Mouse (Mus musculus) adrenal gland, adult 8-10 months (tissue): ENCODE measurements around the gene Gm27029. TPM values are rescaled to one million over a fixed set of nuclear protein-coding genes. Genes with fewer than 3 reads are reported as not detected.
A peak's percentile ranks its signal among the peaks of the same experiment; 100 is the strongest.
"Not testable (repeated sequence)": the region's sequence is repeated elsewhere in the genome, so short reads cannot be mapped to it uniquely, and the experiment has no call there.

Experiments
- DNase-seq: peaks from one replicate; pipeline ENCODE4 v3.0.0; 2022
- total RNA-seq, 4 experiments: library from RNA; stranded (reverse); gene quantifications; 2 replicates each; pipeline ENCODE4 v1.2.4; 2022

The Gm27029 gene
- total RNA-seq, 4 experiments from 2014 or later, result 1.7 to 8.4 (median 5.6) TPM

DNA sequence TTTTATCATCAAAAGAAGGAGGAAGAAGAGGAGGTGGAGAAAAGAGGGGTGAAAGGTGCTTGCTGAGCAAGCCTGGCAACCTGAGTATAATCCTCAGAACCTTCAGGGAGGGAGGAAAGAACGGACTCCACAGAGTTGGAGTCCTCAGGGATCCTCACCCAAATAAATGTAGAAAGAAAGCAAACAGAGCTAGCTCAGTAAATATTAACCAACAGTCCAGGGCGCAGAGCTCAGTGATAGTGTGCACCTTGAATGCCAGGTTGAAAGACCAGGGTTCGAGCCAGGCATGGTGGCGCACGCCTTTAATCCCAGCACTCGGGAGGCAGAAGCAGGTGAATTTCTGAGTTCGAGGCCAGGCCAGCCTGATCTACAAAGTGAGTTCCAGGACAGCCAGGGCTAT, 31.0 kb upstream of the Gm27029 start:
- no peak for DNase-seq

DNA sequence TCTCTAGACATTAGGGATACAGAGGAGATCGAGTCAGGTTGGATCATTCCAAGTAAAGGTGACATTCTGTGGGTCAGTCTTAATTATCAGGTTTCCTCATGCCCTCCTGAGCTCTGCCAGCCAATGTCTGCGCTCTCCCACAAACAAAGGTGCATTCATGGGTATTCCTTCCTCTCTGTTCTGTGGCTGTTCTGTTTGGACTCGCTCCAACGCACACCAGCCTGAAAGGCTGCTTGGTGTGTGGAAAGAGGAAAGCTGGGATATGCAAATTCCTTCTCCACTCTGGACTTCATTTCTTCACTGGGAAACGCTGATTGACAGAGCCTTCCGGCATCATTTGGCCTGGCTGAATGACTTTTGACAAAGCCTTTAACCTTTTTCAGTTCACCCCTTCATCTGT, 30.1 kb upstream of the Gm27029 start:
- DNase-seq, result no peak

GRCm38 (mm10) chr11:101452093-101452774, 27.6 kb upstream of the Gm27029 start:
- DNase-seq, result no peak

DNA sequence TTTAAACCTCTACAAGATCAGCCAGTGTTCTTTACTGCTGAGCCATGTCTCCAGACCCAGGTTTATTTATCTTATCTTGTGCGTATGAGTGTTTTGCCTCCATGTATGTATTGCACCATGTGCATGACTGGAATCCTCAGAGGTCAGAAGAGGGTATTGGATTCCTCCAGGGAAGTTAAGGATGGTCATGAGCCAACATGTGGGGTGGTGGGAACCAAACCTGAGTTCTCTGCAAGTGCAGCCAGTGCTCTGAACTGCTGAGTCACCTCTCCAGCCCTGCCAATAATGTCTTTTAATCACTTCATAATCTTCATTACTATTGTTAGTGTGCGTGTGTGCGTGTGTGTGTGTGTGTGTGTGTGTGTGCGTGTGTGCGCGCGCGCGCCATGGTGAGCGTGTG, 26.9 kb upstream of the Gm27029 start:
- no peak for DNase-seq

- DNase-seq, result no peak
Observed at GRCm38 (mm10) chr11:101450394-101450793, 25.8 kb upstream of the Gm27029 start.

- not testable (repeated sequence) for DNase-seq
Observed at GRCm38 (mm10) chr11:101449596-101449995, 25.0 kb upstream of the Gm27029 start.

DNA sequence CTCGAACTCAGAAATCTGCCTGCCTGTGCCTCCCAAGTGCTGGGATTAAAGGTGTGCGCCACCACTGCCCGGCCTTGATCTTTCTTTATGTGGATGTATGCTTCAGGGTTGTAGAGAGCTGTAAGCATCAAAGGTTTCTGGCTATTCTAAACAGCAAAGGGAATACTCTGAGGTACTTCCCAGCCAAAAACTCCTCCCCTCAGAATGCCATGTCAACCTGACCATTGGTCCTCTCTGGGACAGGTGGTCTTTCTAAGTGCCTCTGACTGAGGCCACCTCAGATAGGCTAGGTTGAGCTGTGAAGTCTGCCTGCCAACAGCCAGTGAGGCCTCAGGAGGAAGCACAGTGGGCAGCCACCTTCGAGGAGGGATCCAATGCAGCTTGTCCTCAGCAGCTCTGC, 24.3 kb upstream of the Gm27029 start:
- DNase-seq, result no peak

DNA sequence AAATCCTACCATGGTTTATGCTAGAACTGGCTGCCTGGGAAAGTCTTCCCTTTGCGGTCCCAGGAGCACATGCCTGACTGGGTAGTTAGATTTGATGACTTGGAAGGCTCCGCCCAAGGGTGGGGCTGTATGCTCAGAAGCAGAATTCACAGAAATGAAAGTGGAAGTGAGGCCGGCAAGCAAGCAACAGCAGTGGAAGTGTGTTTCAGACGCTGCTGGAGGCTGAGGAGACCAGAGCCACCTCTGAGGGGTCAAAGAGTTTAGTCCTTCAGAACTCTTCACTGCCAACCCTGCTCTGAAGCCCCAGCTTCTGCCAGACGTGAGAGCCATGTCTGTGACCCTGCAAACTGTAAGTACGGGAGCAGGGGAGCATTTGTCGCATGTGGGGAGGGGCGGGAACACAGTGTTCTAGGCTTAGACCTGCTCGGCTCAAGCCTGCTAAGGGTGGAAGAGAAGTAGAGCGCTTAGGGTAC, 23.7 kb upstream of the Gm27029 start, which contains the start of gene Ifi35:
Gene Ifi35 (plus strand): TSS at position 134 of the 473 bp plus-strand sequence.
- peak; percentile 86 for DNase-seq

- no peak for DNase-seq
Observed at GRCm38 (mm10) chr11:101447786-101448185, 23.2 kb upstream of the Gm27029 start.

DNA sequence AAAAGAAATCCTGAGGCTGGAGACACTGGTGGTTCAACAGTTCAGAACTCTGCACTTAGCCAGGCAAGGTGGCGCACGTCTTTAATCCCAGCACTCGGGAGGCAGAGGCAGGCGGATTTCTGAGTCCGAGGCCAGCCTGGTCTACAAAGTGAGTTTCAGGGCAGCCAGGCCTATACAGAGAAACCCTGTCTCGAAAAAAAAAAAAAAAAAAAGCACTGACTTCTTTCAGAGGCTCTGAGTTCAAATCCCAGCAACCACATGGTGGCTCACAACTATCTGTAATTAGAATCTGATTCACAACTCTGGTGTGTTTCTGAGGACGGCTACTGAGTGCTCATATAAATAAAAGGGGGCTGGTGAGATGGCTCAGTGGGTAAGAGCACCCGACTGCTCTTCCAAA, 22.3 kb upstream of the Gm27029 start:
- not testable (repeated sequence) for DNase-seq

DNA sequence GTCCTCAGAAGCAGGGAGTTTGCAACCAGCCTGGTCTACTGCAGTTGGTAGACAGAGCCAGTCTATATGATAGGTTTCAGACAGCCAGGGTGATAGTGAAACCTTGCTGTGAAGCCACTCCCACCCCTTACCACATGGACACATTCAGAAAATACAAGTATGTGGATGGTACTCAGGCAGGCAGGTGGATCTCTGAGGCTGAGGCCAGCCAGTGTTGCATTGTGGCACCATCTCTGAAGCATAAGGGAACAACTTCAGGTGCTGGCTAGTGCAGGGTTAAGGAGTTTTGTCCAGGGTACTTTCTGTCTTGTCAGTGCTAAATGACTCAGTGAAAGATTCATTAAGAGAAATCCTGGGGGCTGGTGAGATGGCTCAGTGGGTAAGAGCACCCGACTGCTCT, 21.7 kb upstream of the Gm27029 start:
- DNase-seq, result no peak

GRCm38 (mm10) chr11:101442760-101443159, 18.2 kb upstream of the Gm27029 start:
- no peak for DNase-seq

DNA sequence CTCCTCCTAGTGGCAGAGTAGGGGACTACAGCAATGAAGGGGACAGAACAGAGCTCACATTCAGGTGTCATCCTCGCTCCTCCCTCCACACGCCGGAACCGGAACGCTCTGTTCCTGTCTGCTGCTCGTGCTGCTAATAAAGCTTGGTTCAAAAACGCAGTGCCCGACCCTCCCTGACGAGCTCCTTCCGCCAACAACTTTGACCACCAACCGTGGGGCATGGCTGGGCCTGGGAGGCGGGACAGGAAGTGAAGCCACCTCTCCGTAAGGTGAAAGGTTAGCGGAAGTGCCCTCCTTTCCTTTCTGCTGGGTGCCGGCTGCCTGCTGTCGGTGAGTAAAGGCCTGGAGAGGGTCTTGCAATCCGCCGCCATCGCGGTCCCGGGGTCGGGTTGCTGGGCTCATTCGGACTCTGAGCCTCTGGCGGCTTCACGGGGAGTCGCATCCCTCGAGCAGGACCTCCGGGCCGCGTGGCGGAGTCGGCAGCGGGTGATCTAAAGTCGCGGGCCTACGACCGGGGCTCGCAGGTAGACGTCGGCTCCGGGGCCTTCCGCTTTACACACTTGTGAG, 17.6 kb upstream of the Gm27029 start, which contains the start of gene Rpl27:
Gene Rpl27 (plus strand): TSS at position 172 of the 567 bp plus-strand sequence.
- peak; percentile 98 for DNase-seq

DNA sequence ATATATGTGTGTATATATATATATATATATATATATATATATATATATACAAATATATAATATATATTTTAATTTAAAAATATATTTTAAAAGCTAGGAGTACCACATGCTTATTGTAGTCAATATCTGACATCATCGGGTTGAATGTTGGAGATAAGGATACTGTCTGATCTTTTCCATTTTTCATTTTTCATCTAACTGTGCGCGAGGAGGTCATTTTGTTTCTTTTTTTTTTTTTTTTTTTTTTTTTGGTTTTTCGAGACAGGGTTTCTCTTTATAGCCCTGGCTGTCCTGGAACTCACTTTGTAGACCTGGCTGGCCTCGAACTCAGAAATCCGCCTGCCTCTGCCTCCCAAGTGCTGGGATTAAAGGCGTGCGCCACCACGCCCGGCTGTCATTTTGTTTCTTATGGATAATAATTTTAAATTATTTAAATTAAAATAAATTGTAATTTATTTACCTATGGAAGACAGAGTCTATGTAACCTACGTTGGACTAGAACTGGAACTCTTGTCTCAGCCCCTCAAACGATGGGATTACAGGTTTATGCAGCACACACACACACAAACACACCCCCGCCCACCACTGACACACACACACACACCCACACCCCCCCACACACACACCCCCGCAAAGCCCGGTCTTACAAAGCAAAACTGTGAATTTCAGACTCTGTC, 17.0 kb upstream of the Gm27029 start:
- not testable (repeated sequence) for DNase-seq

- not testable (repeated sequence) for DNase-seq
Observed at GRCm38 (mm10) chr11:101438006-101438405, 13.4 kb upstream of the Gm27029 start.

DNA sequence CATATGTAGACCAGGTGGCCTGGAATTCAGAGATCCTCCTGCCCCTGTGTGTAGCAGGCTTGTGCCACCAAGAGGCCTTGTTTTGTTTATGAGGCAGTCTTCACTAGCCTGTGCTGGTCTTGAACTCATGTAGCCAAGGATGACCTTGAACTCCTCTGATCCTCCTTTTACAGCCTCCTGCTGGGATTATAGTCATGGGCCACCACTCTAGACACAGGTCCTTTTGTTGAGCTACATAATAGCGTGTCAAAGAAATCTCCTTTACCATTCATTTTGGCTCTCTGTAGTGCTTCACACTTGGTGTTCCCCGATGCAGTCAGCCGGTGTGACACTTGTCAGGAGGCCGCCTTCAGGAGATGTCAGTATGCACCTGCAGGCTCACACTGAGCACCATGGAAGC, 12.3 kb upstream of the Gm27029 start:
- DNase-seq, result no peak

DNA sequence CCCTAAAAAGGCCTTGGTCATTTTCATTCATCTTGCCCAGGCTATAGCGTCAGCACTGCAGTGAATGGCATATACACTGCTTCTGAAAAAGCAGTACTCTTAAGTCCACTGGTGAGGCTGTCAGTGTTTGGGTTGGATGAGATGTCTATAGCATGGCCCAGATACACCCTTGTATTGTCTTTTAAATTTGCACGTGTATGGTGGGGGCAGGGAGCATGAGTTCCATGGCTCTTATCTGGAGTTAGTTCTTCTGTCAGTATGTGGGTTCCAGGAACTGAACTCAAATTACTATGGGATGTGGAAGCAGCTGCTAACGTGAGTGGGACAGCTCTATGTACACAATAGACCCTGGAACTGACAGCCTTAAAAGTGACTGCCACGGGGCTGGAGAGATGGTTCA, 11.2 kb upstream of the Gm27029 start:
- DNase-seq, result no peak

DNA sequence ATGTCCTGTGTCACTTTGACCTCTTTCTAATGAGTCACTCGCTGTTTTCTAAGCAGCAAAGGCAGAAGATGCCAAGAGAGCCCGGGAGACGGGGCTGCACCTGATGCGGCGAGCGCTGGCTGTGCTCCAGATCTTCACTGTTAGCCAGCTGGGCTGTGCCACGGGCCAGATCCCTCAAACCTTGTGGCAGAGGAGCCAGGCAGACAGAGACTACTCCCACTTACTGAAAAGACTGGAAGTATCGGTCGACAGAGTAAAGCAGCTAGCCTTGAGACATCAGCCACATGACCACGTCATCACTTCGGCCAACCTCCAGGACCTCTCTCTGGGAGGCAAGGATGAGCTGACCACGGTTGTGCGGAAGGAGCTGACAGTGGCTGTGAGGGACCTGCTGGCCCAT, 8.8 kb upstream of the Gm27029 start:
- DNase-seq, result no peak

DNA sequence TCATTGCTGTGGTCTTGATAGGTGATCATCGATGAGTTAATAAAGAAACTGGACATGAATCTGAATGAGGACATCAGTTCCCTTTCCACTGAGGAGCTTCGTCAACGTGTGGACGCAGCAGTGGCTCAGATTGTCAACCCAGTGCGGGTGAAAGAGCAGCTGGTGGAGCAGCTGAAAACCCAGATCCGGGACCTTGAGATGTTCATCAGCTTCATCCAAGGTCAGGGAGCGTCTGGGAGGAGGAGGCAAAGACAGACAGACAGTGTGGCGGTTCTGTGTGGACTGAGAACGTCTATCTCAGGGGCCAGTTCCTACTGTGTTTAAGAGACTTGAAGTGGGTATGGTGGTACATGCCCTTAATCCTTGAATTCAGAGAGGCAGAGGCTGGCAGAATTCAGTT, 6.7 kb upstream of the Gm27029 start:
- no peak for DNase-seq

GRCm38 (mm10) chr11:101426165-101426564, 1.6 kb upstream of the Gm27029 start:
- DNase-seq, result no peak

GRCm38 (mm10) chr11:101424925-101425813, 573 bp upstream of the Gm27029 start, which contains the start of the genes Rundc1 and Ptges3l:
Gene Rundc1 (plus strand): TSS chr11:101425085.
Gene Ptges3l (minus strand): TSS chr11:101425333.
- DNase-seq, result peak; percentile 98

DNA sequence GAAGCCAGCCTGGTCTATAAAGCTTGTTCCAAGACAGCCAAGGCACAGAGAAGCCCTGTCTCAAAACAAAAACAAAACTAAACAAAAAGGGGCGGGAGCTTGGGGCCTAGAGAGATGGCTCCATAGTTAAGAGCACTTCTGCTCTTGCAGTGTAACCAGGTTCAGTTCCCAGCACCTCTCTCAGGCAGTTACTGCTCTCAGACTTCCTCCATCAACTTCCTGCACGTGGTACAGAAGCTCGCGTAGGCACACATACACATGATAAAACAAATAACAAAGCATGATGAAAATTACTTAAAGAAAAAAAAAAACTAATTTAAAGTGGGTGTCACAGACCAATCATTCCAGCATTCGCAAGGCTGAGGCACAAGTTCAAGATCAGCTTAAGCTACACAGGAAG, 4.4 kb downstream of the Gm27029 start:
- no peak for DNase-seq
